Mouse (Mus musculus) thymus, adult 18-20 months (tissue): ENCODE measurements around the gene Eif5.
A peak's percentile ranks its signal among the peaks of the same experiment; 100 is the strongest.
"Not testable (repeated sequence)": the region's sequence is repeated elsewhere in the genome, so short reads cannot be mapped to it uniquely, and the experiment has no call there.

Source experiments
- DNase-seq, 2 experiments: peaks; one replicate each; pipeline ENCODE4 v3.0.0; 2022; ENCODE audit warnings: mixed read lengths in 2 of 2

The Eif5 gene

DNA sequence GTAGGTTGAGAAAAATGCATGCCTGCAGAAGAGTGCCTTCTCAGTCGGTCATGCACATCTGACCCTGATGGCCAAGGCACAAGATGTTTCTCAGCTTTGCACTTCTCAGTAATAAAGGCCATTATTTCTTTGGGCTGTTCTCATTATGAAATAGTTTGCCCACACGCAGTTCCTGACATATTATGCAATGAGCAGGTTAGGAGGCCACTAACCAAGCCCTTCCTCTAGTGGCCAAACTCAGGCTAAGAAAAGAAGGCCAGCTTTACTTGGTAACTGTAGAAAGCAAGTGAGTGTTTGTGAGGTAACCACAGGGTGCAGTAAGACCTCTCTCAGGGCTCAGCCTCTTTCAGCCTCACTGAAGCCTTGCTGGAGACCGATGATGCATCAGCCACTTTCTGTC lies 12.9 kb upstream of the Eif5 start:
- DNase-seq, result no peak

DNA sequence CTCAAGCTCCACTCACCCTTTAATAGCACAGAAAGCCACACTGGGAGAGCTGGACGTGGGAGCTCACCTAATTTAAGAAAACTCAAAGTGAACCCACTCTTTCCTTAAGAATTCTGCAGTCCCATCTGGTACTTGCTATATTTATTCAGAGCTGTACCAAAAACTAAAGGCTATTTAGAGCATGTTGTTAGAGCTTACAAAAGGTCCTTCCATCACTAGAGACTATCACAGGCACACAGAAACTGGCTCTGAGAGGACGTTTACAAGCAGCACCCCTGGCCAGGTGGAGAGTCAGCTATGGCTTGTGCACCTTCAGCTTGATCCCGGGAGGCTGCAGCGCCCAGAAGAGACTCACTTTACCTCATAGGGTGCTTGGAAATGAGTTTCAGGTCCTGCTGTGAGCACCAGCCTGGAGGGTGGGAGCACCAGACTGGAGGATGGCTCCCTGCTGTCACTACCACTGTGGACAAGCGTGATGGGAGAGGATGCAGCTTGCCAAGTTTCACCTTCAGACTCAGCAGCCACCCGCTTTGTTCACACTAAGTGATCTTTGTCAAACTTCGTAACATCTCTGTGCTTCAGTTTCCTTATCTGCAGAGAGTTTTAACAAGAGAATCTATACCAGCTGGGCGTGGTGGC lies 10.1 kb upstream of the Eif5 start:
- DNase-seq, result no peak

DNA sequence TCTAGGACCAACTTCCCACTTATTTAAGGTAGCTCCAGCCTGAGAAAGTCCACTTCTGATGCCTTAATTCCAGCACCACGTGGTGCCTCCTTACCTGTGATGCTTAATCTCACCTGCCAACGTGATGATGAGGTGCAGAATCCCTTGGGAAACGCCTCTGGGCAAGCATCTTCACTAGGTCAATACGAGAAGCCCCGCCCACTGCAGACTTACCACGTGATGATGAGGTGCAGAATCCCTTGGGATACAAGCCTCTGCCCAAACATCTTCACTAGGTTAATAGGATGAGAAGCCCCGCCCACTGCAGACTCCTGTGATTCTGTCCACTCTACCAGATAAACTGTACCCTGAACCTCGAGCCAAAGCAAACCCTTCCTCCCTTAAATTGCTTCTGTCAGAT lies 8.6 kb upstream of the Eif5 start:
- no peak for DNase-seq

DNA sequence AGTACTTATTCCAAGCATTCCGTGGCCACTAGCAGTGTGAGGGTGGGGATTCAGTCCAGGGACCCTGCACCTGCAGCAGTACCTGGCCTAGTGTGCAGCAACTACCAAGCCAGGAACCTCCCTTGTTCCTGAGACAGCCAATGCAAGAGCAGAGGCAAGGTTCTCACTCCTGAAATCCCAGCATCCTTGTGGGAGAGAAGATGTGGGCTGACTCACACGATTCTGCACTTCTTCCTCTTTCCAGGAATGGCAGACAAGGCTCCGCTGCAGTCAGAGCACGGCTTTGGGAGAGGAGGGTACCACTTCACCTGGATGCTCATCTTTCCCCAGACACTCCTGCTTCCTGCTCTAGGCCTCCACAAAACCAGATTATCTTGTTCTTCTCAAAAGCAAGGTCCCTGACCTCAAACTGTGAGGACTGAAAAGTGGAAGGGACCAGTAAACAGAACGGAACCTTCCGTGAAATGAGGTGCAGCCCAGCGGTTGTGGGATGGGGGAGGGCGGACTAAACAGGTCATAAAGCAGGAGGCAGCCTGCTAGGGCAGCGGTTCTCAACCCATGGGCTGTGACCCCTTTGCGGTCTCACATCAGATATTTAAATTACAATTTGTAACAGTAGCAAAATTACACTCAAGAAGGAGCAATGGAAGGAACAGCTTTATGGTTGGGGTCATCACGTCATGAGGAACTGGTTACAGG lies 4.6 kb upstream of the Eif5 start:
- DNase-seq, result no peak

DNA sequence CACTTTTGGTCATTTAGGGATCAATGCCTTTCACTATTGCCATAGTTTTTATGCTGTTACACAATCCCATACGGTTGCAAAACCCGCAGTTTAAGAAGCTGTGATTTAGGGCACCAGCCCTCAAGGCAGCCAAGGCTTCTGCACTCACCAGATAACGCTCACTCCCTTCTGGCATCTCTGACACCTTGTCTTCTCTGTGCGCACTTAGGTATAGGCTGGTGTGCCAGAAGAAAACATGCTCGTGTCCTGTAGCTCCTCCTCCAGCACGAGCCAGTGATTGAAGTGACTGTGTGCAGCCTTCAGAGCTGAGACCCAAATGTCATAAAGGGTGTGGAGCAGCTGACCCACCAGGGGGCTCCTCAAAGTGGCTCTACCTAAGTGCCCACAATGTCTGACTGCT lies 2.5 kb upstream of the Eif5 start:
- no peak for DNase-seq

DNA sequence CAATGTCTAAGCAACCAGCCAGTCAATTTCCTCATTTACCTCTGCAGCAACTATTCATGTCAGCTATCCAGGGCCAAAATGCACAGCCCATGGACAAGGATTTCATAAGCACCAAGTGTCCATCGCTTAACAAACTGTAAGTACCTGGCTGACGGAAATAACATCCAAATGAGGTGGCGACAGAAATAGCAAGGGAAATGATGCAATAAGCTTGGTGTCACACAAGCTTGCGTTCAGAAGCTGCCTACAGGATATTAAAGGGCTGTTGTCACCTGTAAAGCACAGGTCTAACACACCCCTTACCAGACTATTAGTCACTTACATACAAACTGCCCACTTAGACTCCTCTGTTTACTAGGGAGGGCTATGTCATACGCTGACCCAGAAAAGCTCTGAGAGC lies 2.1 kb upstream of the Eif5 start:
- no peak for DNase-seq

DNA sequence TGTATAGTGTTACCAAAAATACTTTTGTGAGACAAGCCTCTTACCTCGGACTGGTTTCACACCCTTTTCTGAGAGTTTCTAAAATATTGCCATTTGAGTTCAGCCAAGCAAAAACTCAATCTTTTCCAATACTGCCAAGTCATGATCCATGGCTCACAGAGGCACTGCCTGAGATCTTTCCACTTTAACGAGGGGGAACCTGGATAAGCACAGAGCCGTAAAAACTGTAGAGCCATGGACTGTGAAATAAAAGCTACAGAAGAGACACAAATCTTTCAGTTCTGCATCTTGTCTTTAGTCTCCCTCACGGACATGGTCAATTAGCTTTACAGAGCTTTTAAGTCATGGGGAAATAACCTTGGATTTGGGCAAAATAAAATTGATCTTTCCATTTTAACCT lies 1.1 kb upstream of the Eif5 start:
- DNase-seq, result no peak

DNA sequence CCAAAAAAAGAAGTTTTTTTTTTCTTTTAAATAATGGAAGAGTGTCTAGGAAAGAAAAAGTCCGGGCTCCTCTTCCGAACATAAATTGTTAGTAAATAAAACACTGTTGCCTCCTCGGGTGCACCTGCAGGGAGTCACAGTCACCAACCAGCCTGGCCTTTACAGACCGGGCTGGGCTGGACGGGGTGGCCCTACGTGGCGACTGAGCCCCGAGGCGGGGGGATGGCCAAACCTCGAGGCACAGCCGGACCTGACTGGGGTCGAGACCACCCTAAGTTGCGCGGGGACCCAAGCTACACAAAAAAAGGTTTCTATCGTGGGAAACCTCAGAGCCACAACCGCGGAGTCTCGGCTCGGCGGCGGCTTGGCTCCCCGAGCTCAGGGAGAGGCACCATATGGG lies 475 bp upstream of the Eif5 start:
- DNase-seq, result peak in 1 of 2 experiments; percentile 52

DNA sequence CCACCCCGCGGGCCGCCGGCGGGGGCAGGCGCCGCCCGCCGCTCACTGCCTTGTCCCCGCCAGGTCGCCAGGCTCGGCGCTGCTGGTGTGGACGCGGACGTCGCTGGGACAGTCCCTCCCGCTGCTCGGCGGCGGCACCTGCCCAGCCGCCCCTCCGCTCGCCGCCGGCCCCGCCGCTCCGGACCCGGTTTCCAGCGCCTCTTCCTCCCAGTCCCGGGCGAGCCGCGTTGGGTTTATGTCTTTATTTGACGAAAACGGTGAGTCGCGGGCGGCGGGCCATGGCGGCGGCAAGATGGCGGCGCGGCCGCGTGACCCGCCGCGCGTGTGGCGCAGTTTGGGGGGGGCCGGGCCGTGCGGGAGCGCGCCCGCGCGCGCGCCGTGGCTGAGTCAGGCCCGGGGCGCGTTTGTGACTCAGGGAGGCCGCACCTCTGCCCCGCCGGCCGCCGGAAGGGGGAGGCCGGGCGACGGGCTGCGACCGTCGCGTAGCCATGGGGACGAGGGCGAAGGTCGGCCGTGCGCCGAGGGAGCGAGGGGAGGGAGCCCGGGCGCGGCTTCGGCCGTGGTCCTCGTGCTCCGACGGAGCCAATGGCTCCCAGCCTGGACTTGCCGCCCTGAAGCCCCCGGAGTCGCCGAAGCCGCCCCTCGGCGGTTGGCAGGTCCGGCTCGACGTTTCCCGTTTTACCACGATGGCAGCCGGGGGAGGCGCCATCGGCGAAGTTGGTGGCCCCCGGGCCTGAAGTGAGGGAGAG lies 650 bp downstream of the Eif5 start:
- peak; percentile 49 to 61 for DNase-seq

DNA sequence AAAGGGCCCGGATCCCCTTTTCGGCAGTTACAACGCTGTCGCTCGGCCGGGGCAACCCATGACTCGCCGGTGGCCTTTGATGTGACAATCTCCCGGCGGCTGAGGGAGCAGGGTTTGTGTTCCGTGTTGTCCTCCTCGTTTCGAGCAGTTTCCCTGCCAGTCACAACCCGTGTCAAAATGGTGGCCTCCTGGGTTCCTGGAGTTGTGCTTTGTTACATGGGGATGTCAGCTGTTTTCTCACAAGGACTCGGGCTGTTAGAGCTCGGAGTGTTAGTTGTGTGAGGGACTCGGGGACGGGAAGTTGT lies 1.2 kb downstream of the Eif5 start:
- DNase-seq, result peak in 1 of 2 experiments; percentile 53

DNA sequence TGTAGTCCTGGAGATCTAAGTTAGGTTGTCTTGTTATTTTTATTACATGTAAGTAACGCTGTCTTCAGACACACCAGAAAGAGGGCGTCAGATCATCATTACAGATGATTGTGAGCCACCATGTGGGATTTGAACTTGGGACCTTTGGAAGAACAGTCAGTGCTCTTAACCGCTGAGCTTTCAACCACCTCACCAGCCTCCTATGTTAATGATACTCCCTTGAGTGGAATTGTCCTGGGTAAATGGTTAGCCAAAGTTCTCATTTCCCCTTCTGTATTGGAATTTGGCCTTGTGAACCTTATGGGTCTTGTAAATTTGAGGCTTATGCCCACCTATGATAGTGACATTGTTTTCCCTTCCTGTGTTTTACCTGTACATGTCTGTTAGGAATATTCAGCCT lies 9.3 kb downstream of the Eif5 start:
- DNase-seq, result no peak

DNA sequence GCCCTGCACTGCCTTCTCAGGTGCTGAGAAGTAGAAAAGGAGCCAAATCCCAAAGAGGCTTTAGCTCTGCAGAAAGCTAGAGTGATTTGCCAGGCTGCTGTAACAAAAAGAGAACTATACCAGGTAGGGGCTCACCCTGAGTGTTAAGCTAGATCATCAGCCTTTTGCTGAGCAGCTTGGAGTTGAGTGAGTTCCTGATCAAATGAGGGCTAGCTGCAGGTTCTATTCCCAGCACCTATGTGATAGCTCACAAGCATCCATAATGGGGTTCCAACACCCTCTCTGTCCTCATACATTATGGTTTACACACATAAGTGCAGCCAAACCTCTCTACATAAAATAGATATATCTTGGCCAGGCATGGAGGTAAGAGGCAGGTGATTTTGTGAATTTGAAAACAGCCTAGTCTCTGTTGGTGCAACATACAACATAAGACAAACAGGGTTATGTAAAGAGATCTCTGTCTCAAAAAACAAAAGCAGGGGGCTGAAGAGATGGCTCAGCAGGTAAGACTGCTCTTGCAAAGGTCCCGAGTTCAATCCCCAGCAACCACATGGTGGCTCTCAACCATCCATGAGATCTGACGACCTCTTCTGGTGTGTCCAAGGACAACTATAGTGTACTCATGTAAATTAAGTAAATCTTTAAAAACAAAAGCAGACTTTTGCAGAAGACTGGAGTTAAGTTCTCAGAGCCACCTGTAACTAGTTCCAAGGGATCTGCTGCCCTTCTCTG lies 10.9 kb downstream of the Eif5 start:
- DNase-seq, result no peak

DNA sequence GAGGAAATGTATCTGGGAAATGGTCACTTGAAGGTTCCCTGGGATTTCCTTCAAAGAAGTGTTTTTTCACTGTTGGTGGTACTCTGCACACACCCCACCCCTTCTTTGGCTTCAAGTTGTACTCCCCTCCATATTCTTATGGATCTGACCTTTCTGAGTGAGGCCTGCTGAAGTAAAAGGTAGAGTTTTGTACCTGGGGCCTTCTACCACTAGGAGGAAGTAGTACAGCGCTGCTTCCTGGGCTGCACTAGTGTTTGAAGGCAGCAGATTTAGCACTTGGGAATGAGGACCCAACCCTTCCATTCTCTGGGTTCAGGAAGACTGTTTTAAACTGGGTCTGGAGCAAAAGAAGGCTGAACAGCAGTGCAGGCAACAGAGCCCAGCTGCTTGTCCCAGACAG lies 12.9 kb downstream of the Eif5 start:
- DNase-seq, result no peak

DNA sequence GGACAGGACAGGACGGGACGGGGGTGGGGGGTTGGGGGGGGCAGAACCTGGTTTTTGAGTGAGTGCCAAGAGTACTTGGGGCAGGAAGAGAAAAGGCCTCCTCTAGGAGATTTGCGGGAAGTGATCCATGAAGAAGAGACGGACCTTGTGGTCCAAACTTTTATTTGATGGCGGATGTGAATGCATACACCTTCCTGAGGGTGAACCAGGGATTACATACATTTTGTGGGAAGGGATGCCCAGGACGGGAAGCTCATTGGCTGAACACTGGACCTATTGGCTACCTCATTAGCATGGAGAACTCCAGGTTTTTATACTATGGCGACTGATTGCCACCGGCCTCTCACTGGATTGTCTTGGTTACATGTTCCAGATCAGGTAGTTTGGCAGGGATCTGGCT lies 14.5 kb downstream of the Eif5 start:
- no peak for DNase-seq

DNA sequence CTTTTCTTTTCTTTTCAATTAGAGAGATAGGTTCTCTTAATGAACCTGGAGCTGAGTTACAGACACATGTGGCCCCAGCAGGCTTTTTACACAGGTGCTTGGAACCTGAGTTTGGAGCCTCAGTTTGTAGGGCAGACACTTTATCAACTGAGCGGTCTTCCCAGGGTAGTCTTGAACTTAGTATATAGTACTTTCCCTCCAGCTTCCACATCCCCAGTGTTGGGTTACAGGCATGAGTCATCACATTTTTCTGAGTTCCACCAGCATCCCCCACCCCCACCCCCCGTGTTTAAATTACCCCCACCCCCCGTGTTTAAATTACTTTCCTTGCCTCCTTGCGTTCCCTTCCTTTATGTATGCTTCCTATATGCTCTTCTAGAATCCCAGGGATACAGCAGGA lies 17.5 kb downstream of the Eif5 start:
- no peak for DNase-seq

DNA sequence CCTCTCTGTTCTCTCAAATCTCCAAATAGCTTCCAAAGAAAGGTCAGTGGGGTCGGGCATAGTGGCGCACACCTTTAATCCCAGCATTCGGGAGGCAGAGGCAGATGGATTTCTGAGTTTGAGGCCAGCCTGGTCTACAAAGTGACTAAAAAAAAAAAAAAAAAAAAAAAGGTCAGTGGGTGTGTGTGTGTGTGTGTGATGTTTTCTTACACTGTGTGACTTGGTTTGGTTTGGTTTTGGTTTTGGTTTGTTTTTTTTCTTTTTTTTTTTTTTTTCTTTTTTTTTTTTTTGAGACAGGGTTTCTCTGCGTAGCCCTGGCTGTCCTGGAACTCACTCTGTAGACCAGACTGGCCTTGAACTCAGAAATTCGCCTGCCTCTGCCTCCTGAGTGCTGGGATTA lies 18.1 kb downstream of the Eif5 start:
- not testable (repeated sequence) for DNase-seq

DNA sequence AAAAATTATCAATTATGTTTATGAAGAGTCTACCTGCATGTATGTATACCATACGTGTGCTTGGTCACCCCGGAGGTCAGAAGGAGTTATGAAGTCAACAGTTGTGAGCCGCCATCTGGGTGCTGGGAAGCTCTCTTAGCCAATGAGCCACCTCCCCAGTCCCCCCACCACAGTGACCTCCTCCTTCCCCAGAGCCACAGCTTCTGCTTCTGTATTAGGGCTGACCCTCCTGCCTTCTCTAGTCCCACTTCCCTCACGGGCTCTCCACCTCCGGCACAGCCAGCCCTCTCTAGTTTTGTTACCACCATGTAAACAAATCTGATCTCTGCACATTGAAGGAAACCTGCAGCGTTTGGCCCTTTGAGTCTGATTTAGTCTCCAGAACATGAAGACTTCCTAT lies 19.7 kb downstream of the Eif5 start:
- no peak for DNase-seq

DNA sequence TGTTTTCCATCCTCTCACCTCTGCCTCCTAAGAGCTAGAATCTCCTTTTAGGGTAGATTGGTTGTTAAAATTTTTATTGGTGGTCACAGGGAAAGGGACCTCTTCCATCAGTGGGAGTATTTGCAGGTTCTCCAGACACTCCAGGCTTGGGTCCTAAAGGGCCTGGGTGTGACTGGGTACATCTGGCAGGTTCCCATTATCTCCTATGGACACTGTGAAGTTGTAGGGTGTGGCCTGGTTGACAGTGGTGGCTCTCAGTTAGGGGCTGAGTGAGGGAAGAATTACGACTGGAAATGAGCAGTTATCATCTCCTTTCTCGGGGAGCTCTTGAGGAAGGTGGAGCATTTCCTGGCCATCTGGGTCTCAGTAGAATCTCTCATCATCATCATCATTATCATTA lies 20.8 kb downstream of the Eif5 start:
- no peak for DNase-seq

DNA sequence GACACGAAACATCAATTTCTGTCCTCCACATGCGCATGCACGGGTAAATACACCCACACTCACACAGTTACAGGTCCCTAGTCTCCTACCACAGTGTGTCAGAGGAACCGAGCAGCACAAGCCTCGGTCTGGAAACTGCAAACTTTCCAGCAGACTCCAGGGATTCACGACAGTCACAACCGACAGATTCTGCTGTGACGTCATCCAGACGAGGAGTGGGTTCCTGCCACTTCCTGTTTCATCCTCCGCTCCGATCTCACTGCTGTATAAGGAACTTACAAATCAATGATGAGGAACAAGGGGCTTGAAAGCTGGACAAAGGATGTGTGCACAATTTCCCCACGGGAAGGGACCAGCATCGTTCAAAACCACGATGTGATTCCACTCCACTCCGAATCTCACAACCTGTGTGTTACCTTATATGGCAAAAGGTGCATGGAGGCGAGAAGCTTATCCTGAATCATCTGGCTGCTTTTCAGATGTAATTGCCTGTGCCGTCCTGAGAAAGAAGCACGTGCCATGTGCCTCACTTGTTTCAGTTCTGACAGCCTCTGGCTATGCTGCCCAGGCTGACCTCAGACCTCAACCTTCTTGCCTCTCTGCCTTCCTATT lies 21.9 kb downstream of the Eif5 start:
- peak; percentile 33 to 52 for DNase-seq

DNA sequence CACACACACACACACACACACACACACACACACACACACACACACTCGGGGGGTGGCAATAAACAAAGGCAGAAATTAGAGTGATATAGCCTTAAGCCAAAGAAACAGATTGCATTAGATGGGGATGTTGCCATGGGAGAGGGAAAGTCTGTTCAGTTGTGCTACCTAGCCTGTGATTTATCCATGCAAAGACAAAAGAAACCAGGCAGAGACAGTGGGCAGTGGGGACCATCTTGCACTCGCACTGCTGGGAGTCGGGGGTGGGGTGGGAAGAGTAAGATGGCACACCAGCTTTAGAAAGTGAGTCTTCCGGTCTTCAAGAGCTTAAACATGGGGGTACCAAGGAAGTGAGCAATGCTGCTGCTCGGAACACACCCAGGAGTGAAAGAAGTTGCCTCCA lies 22.5 kb downstream of the Eif5 start:
- DNase-seq, result no peak

DNA sequence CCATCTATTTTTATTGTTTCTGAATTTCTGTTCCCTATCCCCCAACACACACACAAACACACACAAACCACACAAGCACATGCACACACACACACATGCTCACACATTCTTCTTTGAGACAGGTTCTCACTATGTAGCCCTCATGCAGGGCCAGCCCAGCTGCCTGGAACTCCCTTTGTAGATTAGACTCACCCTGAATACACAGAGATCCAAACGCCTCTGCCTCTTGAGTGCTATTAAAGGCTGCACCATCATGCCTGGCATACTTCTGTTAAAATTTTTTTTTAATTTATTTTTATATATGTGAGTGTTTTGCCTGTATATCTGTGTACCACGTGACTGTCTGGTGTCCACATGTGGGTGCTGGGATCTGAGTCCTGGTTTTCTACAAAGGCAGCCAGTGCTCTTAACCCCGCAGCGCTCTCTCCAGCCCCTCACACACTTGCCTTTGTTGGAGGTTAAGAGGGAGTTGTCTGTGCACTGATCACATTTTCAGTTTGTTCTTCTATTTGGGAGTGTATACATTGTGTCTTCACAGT lies 24.5 kb downstream of the Eif5 start:
- no peak for DNase-seq

DNA sequence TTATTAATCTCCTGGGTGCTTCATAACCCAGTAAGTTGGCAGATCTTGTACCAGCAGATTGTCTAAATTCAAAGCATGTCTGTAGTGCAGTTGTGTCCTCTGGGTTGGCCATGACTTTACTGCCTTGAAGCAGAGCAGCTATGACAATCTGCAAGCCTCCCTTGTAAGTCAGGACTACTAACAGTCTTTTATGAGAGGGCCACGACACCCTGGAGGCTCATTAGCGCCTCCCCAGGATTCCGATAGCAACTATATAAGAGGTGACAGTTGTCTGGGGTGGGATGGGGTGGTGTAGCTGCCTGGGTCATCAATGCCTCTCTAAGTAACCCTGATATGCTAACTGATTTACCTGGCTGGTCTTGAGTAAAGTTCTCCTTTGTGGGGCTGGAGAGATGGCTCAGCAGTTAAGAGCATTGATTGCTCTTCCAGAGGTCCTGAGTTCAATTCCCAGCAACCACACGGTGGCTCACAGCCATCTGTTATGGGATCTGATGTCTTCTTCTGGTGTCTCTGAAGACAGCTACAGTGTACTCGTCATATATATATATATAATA lies 25.3 kb downstream of the Eif5 start:
- no peak for DNase-seq

DNA sequence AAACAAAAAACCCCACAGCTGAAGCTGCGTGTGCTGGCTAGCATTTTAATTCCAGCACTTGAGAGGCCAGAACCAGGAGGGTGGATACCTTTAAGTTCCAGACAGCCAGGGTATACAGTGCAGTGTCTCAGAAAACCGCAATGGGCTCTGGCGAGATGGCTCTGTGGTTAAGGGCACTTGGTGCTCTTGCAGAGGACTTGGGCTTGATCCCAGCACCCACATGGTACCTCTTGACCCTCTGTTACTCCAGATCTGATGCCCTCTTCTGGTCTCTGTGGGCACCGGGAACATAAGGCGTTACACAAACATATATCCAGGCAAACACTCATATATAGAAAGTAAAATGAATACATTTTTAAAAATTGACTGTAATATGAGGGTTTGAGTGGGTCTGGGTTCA lies 27.5 kb downstream of the Eif5 start:
- DNase-seq, result no peak
